Mouse (Mus musculus): ENCODE results near the gene Nr1h2.
A peak's percentile ranks its signal among the peaks of the same experiment; 100 is the strongest.

DNA sequence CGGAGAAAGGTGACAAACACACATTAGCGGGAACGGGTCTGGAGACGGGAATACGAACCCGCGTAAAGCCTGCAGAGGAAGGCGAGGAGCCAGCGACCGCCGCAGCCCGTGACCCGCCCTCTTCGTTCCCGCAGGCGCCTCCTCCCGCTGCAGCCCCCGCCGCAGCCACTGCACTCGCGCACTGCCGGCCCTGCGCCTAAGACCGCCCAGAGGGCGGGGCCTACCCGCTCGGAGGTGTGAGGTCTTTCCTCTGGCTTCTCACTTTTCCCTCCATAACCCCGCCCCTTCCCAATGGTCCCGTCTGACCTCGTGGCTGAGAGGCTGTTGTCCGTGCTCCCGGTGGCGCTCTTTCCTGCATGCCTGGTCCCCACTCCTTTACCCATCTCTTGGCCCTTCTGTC is 35.4 kb upstream of the Nr1h2 start:
- TF ChIP-seq CTCF (IDR thresholded peaks at IDR 0.05; ENCODE audit: borderline replicate concordance, extremely low read depth, insufficient read depth, insufficient read length): no peak
- peak; percentile 59; the same call in 1 of the 2 replicates for TF ChIP-seq POLR2A (IDR thresholded peaks at IDR 0.05; ENCODE audit: borderline replicate concordance, extremely low read depth, insufficient read depth, insufficient read length, poor library complexity, severe bottlenecking)
